Mouse (Mus musculus): ENCODE results near the gene Kiss1. TPM values are rescaled to one million over a fixed set of nuclear protein-coding genes. Genes with fewer than 3 reads are reported as not detected.

The Kiss1 gene
- total and polyA plus RNA-seq, 3 experiments, result not detected

GRCm38 (mm10) chr1:133298816-133299215 is 22.9 kb upstream of the Kiss1 start:
- Histone ChIP-seq H3K9me3 (replicated peaks; ENCODE audit: low read length) (no peaks in the 10 kb centered on the region), H3K27ac (ENCODE audit: insufficient read depth, low read depth) (no peak overlapping the region), H3K4me1 (ENCODE audit: control insufficient read depth in 1 of 2, insufficient read depth in 2 of 2) (peaks cover 0 to 6% of the 10 kb centered on the region in 2 experiments; a peak in 2 of 4 replicates), H3K79me2 (replicated peaks; ENCODE audit: control insufficient read depth, extremely low read depth, insufficient read depth, poor library complexity, severe bottlenecking) (no peaks in the 10 kb centered on the region), H3K4me2 (ENCODE audit: insufficient read depth, low read depth, poor library complexity, severe bottlenecking) (no peak overlapping the region), H3K9ac (ENCODE audit: insufficient read depth, low read depth) (no peak overlapping the region), H3K27me3 (replicated peaks) (peaks cover 97% of the 10 kb centered on the region), H3K4me3 (replicated peaks in 1 of 3; ENCODE audit: low read depth in 2 of 3, low read length in 2 of 3, poor library complexity in 1 of 3) (no peak overlapping the region), H3K36me3 (replicated peaks in 1 of 2; ENCODE audit: control insufficient read depth in 1 of 2, insufficient read depth in 1 of 2, low read length in 1 of 2) (no peaks in the 10 kb centered on the region)
- TF ChIP-seq BHLHE40 (IDR thresholded peaks at IDR 0.05; ENCODE audit: low read depth, low read length), result no peak
- TF ChIP-seq SMC3 (IDR thresholded peaks at IDR 0.05; ENCODE audit: low read depth, low read length), result no peak
- no peak for TF ChIP-seq TCF12 (IDR thresholded peaks at IDR 0.05; ENCODE audit: low read depth, low read length)
- TF ChIP-seq MYC (IDR thresholded peaks at IDR 0.05; ENCODE audit: low read depth, low read length), result no peak
- no peak for TF ChIP-seq MAZ (IDR thresholded peaks at IDR 0.05; ENCODE audit: low read depth, low read length)
- TF ChIP-seq CHD1 (IDR thresholded peaks at IDR 0.05; ENCODE audit: low read depth, low read length), result no peak
- no peak for TF ChIP-seq UBTF (IDR thresholded peaks at IDR 0.05; ENCODE audit: low read depth, low read length)
- TF ChIP-seq SIN3A (IDR thresholded peaks at IDR 0.05; ENCODE audit: low read length), result no peak
- TF ChIP-seq POLR2AphosphoS2 (IDR thresholded peaks at IDR 0.05; ENCODE audit: low read depth, low read length), result no peak
- no peak for TF ChIP-seq EP300 (IDR thresholded peaks at IDR 0.05; ENCODE audit: low read length)
- no peak for TF ChIP-seq JUND (conservative IDR thresholded peaks at IDR 0.05; ENCODE audit: low read depth, low read length)
- TF ChIP-seq HCFC1 (IDR thresholded peaks at IDR 0.05; ENCODE audit: low read depth, low read length), result no peak
- TF ChIP-seq RCOR1 (conservative IDR thresholded peaks at IDR 0.05; ENCODE audit: low read depth, low read length), result no peak
- no peak for TF ChIP-seq ZNF384 (IDR thresholded peaks at IDR 0.05; ENCODE audit: low read depth, low read length)
- TF ChIP-seq JUN (IDR thresholded peaks at IDR 0.05; ENCODE audit: insufficient read depth, low read depth, low read length), result no peak
- no peak for TF ChIP-seq NRF1 (IDR thresholded peaks at IDR 0.05; ENCODE audit: low read depth, low read length)
- TF ChIP-seq CTCF (conservative IDR thresholded peaks at IDR 0.05 in 1 of 2, IDR thresholded peaks at IDR 0.05 in 1 of 2; ENCODE audit: low read depth in 2 of 2, low read length in 2 of 2), result no peak
- no peak for TF ChIP-seq TBP (conservative IDR thresholded peaks at IDR 0.05; ENCODE audit: low read depth, low read length)
- no peak for TF ChIP-seq NELFE (IDR thresholded peaks at IDR 0.05; ENCODE audit: low read depth, low read length)
- TF ChIP-seq ELF1 (IDR thresholded peaks at IDR 0.05; ENCODE audit: low read depth, low read length), result no peak
- in situ Hi-C loops (cut with MboI; ENCODE audit: low pct_ligation_motif_present, low pct_unique_long_range_greater_than_20kb, low sequenced_read_pairs), result no loop called here
- no peak for DNase-seq (ENCODE audit: extremely low read depth)
- dilution Hi-C loops (cut with MboI; ENCODE audit: extremely low pct_ligation_motif_present, extremely low pct_unique_long_range_greater_than_20kb, low sequenced_read_pairs), result no loop called here

- Histone ChIP-seq H3K9ac (ENCODE audit: insufficient read depth, low read depth) (no peak overlapping the region), H3K4me1 (ENCODE audit: control insufficient read depth in 1 of 2, insufficient read depth in 2 of 2) (no peaks in the 10 kb centered on the region), H3K27ac (ENCODE audit: insufficient read depth, low read depth) (no peak overlapping the region), H3K9me3 (replicated peaks; ENCODE audit: low read length) (peaks cover 4% of the 10 kb centered on the region), H3K79me2 (replicated peaks; ENCODE audit: control insufficient read depth, extremely low read depth, insufficient read depth, poor library complexity, severe bottlenecking) (no peaks in the 10 kb centered on the region), H3K36me3 (replicated peaks in 1 of 2; ENCODE audit: control insufficient read depth in 1 of 2, insufficient read depth in 1 of 2, low read length in 1 of 2) (no peaks in the 10 kb centered on the region), H3K4me3 (replicated peaks in 1 of 3; ENCODE audit: low read depth in 2 of 3, low read length in 2 of 3, poor library complexity in 1 of 3) (no peak overlapping the region), H3K4me2 (ENCODE audit: insufficient read depth, low read depth, poor library complexity, severe bottlenecking) (no peak overlapping the region), H3K27me3 (replicated peaks) (peaks cover 76% of the 10 kb centered on the region)
- dilution Hi-C loops (cut with MboI; ENCODE audit: extremely low pct_ligation_motif_present, extremely low pct_unique_long_range_greater_than_20kb, low sequenced_read_pairs), result no loop called here
- no peak for DNase-seq (ENCODE audit: extremely low read depth)
- TF ChIP-seq IRF4 (IDR thresholded peaks at IDR 0.05; ENCODE audit: low read depth, low read length) (no peak), ELF1 (IDR thresholded peaks at IDR 0.05; ENCODE audit: low read depth, low read length) (no peak), MAFK (IDR thresholded peaks at IDR 0.05; ENCODE audit: insufficient replicate concordance, low read length) (no peak), MAZ (IDR thresholded peaks at IDR 0.05; ENCODE audit: low read depth, low read length) (no peak), EP300 (IDR thresholded peaks at IDR 0.05; ENCODE audit: low read length) (no peak), TBP (conservative IDR thresholded peaks at IDR 0.05; ENCODE audit: low read depth, low read length) (no peak), BHLHE40 (IDR thresholded peaks at IDR 0.05; ENCODE audit: low read depth, low read length) (no peak), TCF12 (IDR thresholded peaks at IDR 0.05; ENCODE audit: low read depth, low read length) (no peak), MEF2A (IDR thresholded peaks at IDR 0.05; ENCODE audit: borderline replicate concordance, low read depth, low read length) (no peak), ETS1 (conservative IDR thresholded peaks at IDR 0.05; ENCODE audit: low read depth, low read length) (no peak), ZC3H11A (IDR thresholded peaks at IDR 0.05; ENCODE audit: low read depth, low read length) (no peak)
- in situ Hi-C loops (cut with MboI; ENCODE audit: low pct_ligation_motif_present, low pct_unique_long_range_greater_than_20kb, low sequenced_read_pairs), result loop anchor here (5.0 kb wide), 1 partner anchor 125 kb away; no protein-coding TSS in a partner anchor
Observed at GRCm38 (mm10) chr1:133302540-133302939, 19.1 kb upstream of the Kiss1 start.

Data from CH12.LX (cell line).